Mouse (Mus musculus): ENCODE measurements around the gene Asna1.

DNA sequence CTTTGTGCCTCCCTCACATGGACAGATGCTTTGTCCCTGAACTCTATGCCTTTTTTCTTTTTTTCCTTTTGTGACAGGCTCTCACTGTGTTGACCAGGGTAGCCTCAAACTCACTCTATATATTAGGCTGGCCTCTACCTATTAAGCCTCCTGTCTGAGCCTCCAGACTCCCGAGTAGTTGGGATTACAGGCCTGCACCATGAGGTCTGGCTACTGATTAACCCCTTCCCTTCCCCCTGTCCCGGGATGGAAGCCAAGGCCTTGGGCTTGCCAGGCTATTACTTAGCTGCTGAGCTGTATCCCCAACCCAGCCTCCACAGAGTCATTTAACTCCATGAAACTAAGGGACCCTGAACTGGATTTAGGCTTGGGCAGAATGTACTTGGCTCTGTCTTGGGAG is 40.1 kb upstream of the Asna1 start:
- TF ChIP-seq CTCF (IDR thresholded peaks at IDR 0.05): no peak
- no peak for TF ChIP-seq POLR2A (IDR thresholded peaks at IDR 0.05; ENCODE audit: insufficient read depth, low read depth, low read length)
